Mouse (Mus musculus) heart, adult 2 months (tissue): ENCODE results near the gene Lamb3. TPM values are rescaled to one million over a fixed set of nuclear protein-coding genes. Genes with fewer than 3 reads are reported as not detected.

ENCODE experiments used
- DNase-seq, 2 experiments: peaks; one replicate each; pipeline ENCODE4 v3.0.0; 2021
- H3K27ac ChIP-seq: fragments of 200-600 bp; 2 replicates; pipeline ENCODE4 v1.8.1; 2022
- H3K27me3 ChIP-seq: fragments of 200-500 bp; 2 replicates; pipeline ENCODE4 v1.6.1; 2012; ENCODE audit warnings: mild to moderate bottlenecking, low read length, inconsistent platforms, mixed read lengths; ENCODE audit not compliant: control insufficient read depth, insufficient read depth
- H3K36me3 ChIP-seq: fragments of 200-500 bp; 2 replicates; pipeline ENCODE4 v1.6.1; 2012; ENCODE audit warnings: low read length, inconsistent platforms; ENCODE audit not compliant: control insufficient read depth, insufficient read depth
- H3K4me1 ChIP-seq: fragments of 200-500 bp; 2 replicates; pipeline ENCODE4 v1.6.1; 2011; ENCODE audit warnings: low read length; ENCODE audit not compliant: control insufficient read depth, insufficient read depth
- H3K4me3 ChIP-seq: fragments of 200-600 bp; 2 replicates; pipeline ENCODE4 v1.8.1; 2022
- H3K79me2 ChIP-seq: fragments of 200-500 bp; replicated peaks from 2 replicates; pipeline ENCODE4 v1.6.1; 2012; ENCODE audit warnings: mild to moderate bottlenecking, inconsistent platforms, low read length, moderate library complexity, mixed read lengths; ENCODE audit not compliant: control insufficient read depth, insufficient read depth
- H3K9ac ChIP-seq: fragments of 200-500 bp; 2 replicates; pipeline ENCODE4 v1.6.1; 2012; ENCODE audit warnings: low read depth, mild to moderate bottlenecking, control low read depth, inconsistent platforms, low read length, mixed read lengths
- CTCF ChIP-seq: fragments of 200-600 bp; IDR thresholded peaks from 2 replicates; pipeline ENCODE4 v1.8.1; 2022; ENCODE audit warnings: antibody characterized with exemption, mild to moderate bottlenecking, moderate library complexity
- EP300 ChIP-seq: fragments of 200-500 bp; IDR thresholded peaks from 2 replicates; pipeline ENCODE4 v1.6.1; 2011; ENCODE audit warnings: low read depth, low read length, control low read depth; ENCODE audit not compliant: insufficient read depth
- POLR2A ChIP-seq: fragments of 200-500 bp; IDR thresholded peaks from 2 replicates; pipeline ENCODE4 v1.6.1; 2011; ENCODE audit warnings: mild to moderate bottlenecking, low read depth, low read length, control low read depth; ENCODE audit not compliant: insufficient read depth
- WGBS: fragments of 180-500 bp; shearing (Covaris S2); methylation state at CpG from one replicate; pipeline ENCODE4 v1.1.7; 2018; 5-methylcytosine and 5-hydroxymethylcytosine counted together
- intact Hi-C: fragments of 180-260 bp; cut with DNase I; formaldehyde crosslinking; loops from one replicate; pipeline ENCODE4 v1.15.1; 2025
- polyA plus RNA-seq: library from polyadenylated mRNA; depleted of rRNA; stranded (reverse); fragments of >200 nt; gene quantifications from 2 replicates; pipeline ENCODE4 v1.2.3, GENCODE M21; 2012
- total RNA-seq, 2 experiments: library from RNA; stranded (reverse); gene quantifications; 2 replicates each; pipeline ENCODE4 v1.2.3; 2021

Gene Lamb3
- total and polyA plus RNA-seq, 3 experiments, result 9.2 to 11.9 (median 11.4) TPM

DNA sequence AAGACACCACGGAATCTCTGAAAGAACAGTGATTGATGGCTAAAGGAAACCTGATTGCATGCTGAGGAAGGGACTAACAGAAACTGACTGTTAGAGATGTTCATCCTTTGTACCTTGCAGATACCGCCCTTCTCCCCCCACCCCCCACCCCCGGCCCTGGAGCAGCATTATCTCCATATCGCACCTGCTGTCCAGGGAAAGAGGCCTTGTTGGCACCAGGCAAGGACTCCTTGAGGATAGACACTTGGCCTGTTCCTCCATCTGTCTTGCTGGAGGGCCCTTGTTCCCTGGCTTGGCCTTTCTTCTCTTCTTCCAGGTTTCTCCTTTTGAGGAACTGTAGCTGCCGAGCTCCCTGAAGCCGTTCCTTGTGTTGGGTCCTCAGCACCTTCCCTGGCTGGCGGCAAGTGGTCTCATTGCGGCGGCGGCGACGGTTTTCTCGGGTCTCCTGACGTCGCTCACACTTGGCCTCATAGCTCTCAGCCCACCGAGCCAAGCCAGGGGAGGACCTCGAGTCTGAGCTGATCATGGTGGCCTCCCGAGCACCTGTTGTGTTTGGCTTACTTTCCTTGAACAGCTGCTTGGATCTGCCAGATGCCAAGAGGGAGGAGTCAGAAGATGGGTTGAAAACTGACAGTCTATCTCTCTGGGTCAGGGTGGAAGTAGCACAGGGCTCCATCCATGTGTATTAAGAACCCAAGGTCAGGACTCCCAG is 9.8 kb upstream of the Lamb3 start:
- 85% methylated on average over 18 of the region's 18 CpGs for WGBS

DNA sequence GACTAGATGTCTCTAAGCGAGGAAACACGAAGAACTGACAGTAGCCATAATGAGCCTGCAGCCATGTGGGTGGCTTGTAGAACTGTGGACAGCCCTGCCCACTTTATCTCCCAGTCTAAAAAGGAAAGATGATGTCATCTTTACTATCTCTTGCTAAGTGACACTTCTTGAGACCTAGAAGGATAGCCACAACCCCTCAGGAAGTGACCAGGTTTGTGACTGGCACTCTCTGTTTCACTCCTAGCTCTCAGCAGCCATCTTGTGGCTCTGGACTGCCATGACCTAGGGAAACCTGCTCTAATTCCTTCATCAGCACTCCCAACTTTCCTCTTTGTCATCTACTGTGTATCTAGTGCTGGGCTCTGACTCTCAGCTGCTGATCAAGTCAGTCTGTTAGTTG is 9.2 kb upstream of the Lamb3 start:
- Histone ChIP-seq H3K4me1 (no peaks in the 10 kb centered on the region), H3K36me3 (no peaks in the 10 kb centered on the region), H3K9ac (no peak overlapping the region), H3K4me3 (no peak overlapping the region), H3K79me2 (no peaks in the 10 kb centered on the region), H3K27me3 (no peaks in the 10 kb centered on the region), H3K27ac (no peak overlapping the region)
- WGBS, result 83% methylated on average over 2 of the region's 2 CpGs
- TF ChIP-seq POLR2A (no peak), CTCF (peak; percentile 57), EP300 (no peak)
- intact Hi-C loops, result no loop called here
- DNase-seq, result no peak

More for the DNA sequence above, 9.8 kb upstream of the Lamb3 start:
- no peak for TF ChIP-seq EP300
- TF ChIP-seq POLR2A, result no peak
- no peak for TF ChIP-seq CTCF
- Histone ChIP-seq H3K27me3 (no peaks in the 10 kb centered on the region), H3K27ac (no peak overlapping the region), H3K36me3 (no peaks in the 10 kb centered on the region), H3K79me2 (no peaks in the 10 kb centered on the region), H3K4me1 (no peaks in the 10 kb centered on the region), H3K9ac (no peak overlapping the region), H3K4me3 (no peak overlapping the region)
- DNase-seq, result no peak
- intact Hi-C loops, result no loop called here

DNA sequence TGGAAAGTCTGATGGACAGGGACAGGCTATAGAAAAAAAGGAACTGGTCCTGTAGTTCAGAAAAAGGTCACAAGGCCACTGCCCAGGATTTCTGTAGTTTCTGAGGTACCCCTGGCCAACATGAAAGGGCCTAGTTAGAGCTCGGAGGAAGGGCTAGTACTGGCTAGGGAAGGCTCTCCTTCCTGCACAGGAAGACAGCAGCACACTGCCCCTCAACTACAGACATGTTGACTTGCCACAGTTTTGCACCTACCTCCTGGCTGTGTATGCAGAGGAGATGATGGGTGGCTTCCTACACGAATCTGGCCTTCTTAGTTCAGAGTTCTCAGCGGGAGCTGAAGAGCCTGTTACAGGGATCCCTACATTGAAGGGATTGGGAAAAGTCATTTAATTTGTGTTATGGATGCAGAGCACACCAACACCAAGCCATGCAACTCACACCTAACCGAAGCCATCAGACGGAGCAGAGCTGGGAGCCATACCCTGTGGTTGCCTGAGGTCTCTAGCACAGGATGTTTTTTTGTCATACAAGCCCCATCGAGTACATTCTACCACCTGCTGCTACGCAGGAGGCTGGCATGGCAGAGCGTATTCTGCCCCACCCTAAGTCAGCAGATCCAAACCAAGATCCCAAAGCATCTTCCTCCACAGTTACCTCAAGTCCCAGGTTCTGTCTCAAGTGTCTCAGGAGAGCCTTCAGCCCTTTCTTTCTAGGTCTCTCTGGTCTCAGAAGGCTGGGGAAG is 6.7 kb upstream of the Lamb3 start:
- Histone ChIP-seq H3K27ac (no peak overlapping the region), H3K36me3 (no peaks in the 10 kb centered on the region), H3K79me2 (no peaks in the 10 kb centered on the region), H3K27me3 (no peaks in the 10 kb centered on the region), H3K9ac (no peak overlapping the region), H3K4me3 (no peak overlapping the region), H3K4me1 (no peaks in the 10 kb centered on the region)
- 77% methylated on average over 8 of the region's 8 CpGs for WGBS
- no peak for DNase-seq
- TF ChIP-seq CTCF, result no peak
- TF ChIP-seq POLR2A, result no peak
- TF ChIP-seq EP300, result no peak
- intact Hi-C loops, result loop anchor here (10.0 kb wide), 1 partner anchor 196 kb away; no protein-coding TSS in a partner anchor

DNA sequence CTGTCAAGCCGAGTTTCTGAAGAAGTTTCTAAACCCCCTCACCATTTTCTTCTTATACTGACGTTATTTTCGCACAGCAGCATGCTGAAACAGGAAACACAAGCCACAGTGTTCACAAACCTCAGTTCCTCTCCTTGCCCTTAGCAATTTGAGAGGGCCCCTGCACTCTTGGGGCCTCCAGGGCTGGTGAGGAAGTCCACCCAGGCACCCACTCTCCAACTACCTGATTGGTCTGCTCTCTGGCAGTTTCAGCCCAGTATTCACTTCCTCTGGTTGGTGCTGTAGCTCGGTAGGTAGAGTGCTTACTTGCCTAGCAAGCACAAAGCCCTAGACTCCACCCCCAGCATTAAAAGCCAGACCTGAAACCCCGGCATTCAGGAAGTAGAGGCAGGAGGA is 6.1 kb upstream of the Lamb3 start, which contains the start of gene Traf3ip3:
TSS of gene Traf3ip3 (minus strand) at position 321 of the 396 bp plus-strand sequence.
- no peak for TF ChIP-seq EP300
- intact Hi-C loops, result loop anchor here (10.0 kb wide), 1 partner anchor 197 kb away; no protein-coding TSS in a partner anchor
- Histone ChIP-seq H3K27ac (no peak within 1 kb of the TSS), H3K36me3 (no peaks in the 10 kb centered on the region), H3K27me3 (no peaks in the 10 kb centered on the region), H3K9ac (no peak within 1 kb of the TSS), H3K4me3 (no peak within 1 kb of the TSS), H3K79me2 (no peaks in the 10 kb centered on the region), H3K4me1 (no peaks in the 10 kb centered on the region)
- 50% methylated on average over 5 of the region's 5 CpGs for WGBS
- DNase-seq, result peak in 1 of 2 experiments; percentile 69

DNA sequence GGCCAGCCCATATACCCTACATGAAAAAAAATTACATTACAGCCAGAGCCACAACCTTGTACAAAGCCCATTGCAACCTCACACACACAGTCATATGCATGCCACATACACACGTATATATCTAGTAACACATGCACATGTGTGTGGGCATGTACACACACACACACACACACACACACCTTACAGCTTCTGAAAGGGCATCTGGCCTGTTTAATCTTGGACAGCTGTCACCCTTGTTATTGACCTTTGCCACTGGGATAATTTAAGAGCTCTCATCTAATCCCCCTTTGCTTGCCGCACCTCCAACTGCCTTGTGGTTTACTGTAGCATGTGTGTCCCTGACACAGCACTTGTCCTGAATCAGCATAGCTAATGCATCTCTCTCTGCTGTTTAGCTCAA is 3.7 kb upstream of the Lamb3 start:
- 85% methylated on average over 2 of the region's 2 CpGs for WGBS
- H3K79me2 ChIP-seq, result no peaks in the 10 kb centered on the region
- no peaks in the 10 kb centered on the region for H3K27me3 ChIP-seq
- no peak overlapping the region for H3K9ac ChIP-seq
- no peaks in the 10 kb centered on the region for H3K36me3 ChIP-seq
- H3K4me1 ChIP-seq, result no peaks in the 10 kb centered on the region
- H3K27ac ChIP-seq, result no peak overlapping the region
- intact Hi-C loops, result loop anchor here (10.0 kb wide), 1 partner anchor 199 kb away; no protein-coding TSS in a partner anchor
- no peak overlapping the region for H3K4me3 ChIP-seq
- no peak for TF ChIP-seq POLR2A
- no peak for TF ChIP-seq EP300
- TF ChIP-seq CTCF, result no peak
- DNase-seq, result no peak

DNA sequence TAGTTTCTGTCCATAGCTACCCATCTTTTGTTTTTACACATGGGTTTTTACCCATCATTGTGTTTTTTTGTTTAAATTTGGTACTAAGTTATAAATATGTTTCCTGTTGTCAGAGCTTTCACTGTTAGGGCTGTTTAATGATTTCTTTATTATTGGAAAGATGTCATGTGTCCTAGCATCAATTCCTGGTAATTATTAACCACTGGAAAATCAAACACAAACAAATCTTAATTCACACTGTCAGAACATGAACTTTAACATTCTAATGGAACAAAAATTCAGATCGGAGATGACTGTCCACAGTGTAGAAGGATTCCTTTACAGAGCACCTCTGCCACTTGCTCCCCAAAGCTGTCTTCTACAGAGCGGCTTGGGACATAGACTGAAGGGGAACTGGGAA is 2.1 kb upstream of the Lamb3 start:
- no peak for DNase-seq
- Histone ChIP-seq H3K9ac (no peak overlapping the region), H3K36me3 (no peaks in the 10 kb centered on the region), H3K27ac (no peak overlapping the region), H3K79me2 (no peaks in the 10 kb centered on the region), H3K27me3 (no peaks in the 10 kb centered on the region), H3K4me1 (no peaks in the 10 kb centered on the region), H3K4me3 (no peak overlapping the region)
- WGBS, result 90% methylated on average over 2 of the region's 2 CpGs
- TF ChIP-seq CTCF (no peak), POLR2A (no peak), EP300 (no peak)
- intact Hi-C loops, result loop anchor here (5.0 to 10.0 kb wide), 2 partner anchors 167 to 201 kb away; partner anchors contain the start of gene Camk1g
